Mouse (Mus musculus): ENCODE results near the gene Mrpl46.

- TF ChIP-seq CTCF (IDR thresholded peaks at IDR 0.05; ENCODE audit: borderline replicate concordance, control insufficient read depth, extremely low read depth, insufficient read depth, low read length, poor library complexity) (no peak), POLR2A (IDR thresholded peaks at IDR 0.05; ENCODE audit: control insufficient read depth, extremely low read depth, insufficient read depth, low read length, poor library complexity) (no peak)
These were observed 16.6 kb upstream of the Mrpl46 start for GRCm38 (mm10) chr7:78799730-78800496.
